Mouse (Mus musculus): ENCODE measurements around the gene Ripply1. TPM values are rescaled to one million over a fixed set of nuclear protein-coding genes. Genes with fewer than 3 reads are reported as not detected.
A peak's percentile ranks its signal among the peaks of the same experiment; 100 is the strongest.

Gene Ripply1
- total RNA-seq (2015; ENCODE audit: low replicate concordance) (1.3 TPM in 1 of 2 replicates, not detected in the other), total RNA-seq (2017; ENCODE audit: low replicate concordance) (not detected in 2 replicates)

- ATAC-seq (replicated peaks; ENCODE audit: low FRiP score, poor library complexity, severe bottlenecking): no peak
Measured at GRCm38 (mm10) chrX:139782278-139783044, at the start of gene Ripply1. Gene Ripply1, minus strand, starts transcription at chrX:139782353.

- ATAC-seq (replicated peaks; ENCODE audit: low FRiP score, poor library complexity, severe bottlenecking): no peak
Measured at GRCm38 (mm10) chrX:139828363-139829092, 46.4 kb upstream of the Ripply1 start.

DNA sequence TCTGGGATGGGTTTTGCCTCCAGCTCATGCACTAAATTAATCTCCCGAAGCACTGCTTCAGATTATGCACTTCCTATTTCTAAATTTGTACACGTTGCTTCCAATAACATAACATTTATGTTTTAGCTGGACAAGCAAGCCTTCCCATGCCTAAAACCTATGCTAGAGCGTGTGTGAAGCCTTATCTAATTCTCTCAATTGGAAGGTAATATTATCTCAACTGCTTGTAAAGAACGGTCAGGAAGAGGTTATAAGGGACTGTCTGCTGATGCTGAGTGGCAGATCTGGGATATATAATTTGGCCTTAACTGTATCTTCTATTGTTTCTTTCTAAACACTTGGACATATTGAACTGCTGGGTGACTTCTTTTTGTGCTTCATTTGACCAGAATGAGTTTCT, 44.8 kb upstream of the Ripply1 start:
- no peak for ATAC-seq (replicated peaks; ENCODE audit: low FRiP score, poor library complexity, severe bottlenecking)

- no peak for ATAC-seq (replicated peaks; ENCODE audit: low FRiP score, poor library complexity, severe bottlenecking)
Measured at GRCm38 (mm10) chrX:139825402-139825801, 43.2 kb upstream of the Ripply1 start.

GRCm38 (mm10) chrX:139815201-139815600, 33.0 kb upstream of the Ripply1 start:
- ATAC-seq (replicated peaks; ENCODE audit: low FRiP score, poor library complexity, severe bottlenecking): no peak

- 0 out of 2 replicates have a peak, but pooled peaks have one; percentile 30 for ATAC-seq (replicated peaks; ENCODE audit: low FRiP score, poor library complexity, severe bottlenecking)
Measured at GRCm38 (mm10) chrX:139814018-139814635, 32.0 kb upstream of the Ripply1 start.

DNA sequence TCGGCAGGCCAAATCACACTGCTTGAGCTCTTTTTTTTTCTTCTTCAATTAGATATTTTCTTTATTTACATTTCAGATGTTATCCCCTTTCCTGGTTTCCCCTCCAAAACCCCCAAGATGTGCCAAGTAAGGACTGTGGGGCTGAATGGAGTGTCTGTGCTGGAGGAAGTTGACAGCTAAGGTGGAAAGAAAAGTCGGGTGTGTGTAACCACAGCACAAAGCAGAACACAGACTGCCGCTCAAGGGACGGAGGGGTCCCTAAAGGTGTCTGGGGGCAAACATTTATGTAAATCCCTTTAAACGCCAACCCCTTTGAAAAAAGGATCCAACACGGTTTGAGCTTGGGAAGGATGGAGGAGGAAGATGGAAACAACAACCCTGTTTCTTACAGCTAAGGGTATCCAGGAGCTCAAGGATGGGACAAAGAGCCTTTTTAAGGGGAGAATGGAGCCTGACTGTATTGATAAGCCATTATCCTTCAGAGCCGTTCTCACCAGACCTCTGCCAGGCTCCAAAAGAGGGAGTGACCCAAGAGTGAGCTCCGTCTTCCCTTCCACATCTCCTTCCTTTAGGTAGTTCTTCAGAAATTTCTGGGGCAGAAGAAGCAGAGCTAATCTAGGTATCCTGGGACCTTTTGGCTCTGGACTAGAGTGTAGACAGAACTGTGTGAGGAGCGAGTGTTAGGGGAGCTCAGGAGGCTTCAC, 31.3 kb upstream of the Ripply1 start:
- peak; percentile 19; the same call in 1 of the 2 replicates for ATAC-seq (replicated peaks; ENCODE audit: low FRiP score, poor library complexity, severe bottlenecking)

DNA sequence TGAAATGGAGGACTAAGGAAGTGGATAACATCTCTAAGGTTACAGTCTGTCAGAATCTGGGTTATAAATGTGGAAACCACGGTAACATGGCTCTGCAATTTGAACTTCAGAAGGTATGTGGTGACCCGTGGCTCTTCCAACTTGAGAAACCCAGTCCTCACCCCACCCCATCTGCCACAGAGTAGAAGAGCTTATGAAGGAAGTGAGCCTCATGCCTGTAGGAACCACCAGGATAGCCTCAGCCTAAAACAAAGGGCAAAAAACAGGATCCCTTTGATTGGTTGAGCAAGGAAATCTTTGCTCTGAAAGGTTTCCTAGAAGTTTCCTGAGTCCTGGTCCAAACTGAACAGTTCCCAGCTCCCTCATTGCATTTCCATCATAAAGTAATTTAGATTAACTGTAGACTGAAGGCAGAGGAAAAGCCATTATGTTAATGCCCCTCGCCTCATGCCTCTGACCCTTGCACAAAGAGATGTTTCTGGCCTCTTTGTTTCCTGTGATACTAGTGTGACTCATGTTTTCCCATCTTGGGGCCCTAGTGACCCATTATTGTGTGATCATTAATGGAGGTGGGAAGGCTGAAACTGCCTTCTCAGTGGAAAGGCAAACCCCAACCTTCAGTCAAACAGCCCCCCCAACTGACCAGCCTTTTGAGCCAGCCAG, 30.6 kb upstream of the Ripply1 start:
- ATAC-seq (replicated peaks; ENCODE audit: low FRiP score, poor library complexity, severe bottlenecking): no peak

DNA sequence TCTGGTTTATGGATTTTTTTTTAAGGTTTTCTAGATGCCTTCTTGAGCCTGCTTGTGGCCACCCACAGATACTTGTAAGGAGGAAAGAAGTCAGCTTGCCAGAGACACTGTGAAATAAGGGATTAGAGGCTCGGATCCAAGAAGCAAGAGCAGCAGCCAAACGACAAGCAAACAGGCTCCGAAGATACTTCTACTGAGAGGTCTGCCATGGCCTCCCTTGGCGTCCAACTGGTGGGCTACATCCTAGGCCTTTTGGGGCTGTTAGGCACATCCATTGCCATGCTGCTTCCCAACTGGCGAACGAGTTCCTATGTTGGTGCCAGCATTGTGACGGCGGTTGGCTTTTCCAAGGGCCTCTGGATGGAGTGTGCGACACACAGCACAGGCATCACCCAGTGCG, 26.3 kb upstream of the Ripply1 start:
- no peak for ATAC-seq (replicated peaks; ENCODE audit: low FRiP score, poor library complexity, severe bottlenecking)

- ATAC-seq (replicated peaks; ENCODE audit: low FRiP score, poor library complexity, severe bottlenecking): no peak
Measured at GRCm38 (mm10) chrX:139808085-139808484, 25.9 kb upstream of the Ripply1 start.

- no peak for ATAC-seq (replicated peaks; ENCODE audit: low FRiP score, poor library complexity, severe bottlenecking)
Measured at GRCm38 (mm10) chrX:139807391-139807790, 25.2 kb upstream of the Ripply1 start.

- no peak for ATAC-seq (replicated peaks; ENCODE audit: low FRiP score, poor library complexity, severe bottlenecking)
Measured at GRCm38 (mm10) chrX:139805918-139806317, 23.8 kb upstream of the Ripply1 start.

DNA sequence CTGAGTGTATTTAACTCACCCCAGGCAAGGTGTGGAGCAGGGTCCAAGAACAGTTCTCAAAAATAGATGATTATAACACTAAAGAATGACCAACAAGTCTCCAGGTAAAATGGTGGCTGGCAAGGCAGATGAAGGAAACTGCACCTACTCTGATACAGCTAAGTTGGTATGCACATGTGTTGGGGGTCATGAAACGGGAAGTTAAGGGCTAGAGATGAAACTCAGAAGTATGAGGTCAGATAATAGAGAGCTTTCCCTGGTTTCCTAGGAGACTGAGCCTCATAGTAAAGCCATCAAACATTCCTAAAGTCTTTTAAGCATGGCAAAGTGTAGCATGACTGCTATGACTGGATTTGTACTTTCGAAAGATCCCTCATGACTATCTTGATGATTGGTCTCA, 20.9 kb upstream of the Ripply1 start:
- ATAC-seq (replicated peaks; ENCODE audit: low FRiP score, poor library complexity, severe bottlenecking): no peak

DNA sequence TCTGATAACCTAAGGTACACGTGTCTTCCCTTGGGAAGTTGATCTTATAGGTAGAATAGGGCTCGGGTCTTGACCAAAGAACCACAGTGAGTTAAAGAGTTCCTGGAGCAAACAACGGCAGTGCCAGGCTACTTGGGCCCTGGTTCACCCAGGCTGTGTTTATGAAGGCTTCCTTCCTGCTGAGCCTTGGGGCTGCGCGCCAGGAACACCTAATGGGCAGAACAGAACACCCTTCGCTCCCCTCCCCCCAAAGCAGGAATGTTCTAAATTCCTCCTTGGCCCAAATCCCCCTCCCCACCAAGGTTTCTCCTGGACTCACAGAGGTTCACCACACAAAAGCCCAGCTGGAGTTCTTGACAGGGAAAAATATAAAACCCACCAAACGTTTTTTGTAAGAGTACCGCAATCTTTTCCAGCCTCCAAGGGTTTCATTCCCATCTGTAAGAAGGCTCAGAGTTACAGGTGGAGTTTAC, 18.3 kb upstream of the Ripply1 start, which contains the start of gene Cldn2:
Cldn2 (plus strand) TSS at position 423 of the 473 bp plus-strand sequence.
- ATAC-seq (replicated peaks; ENCODE audit: low FRiP score, poor library complexity, severe bottlenecking): no peak

- no peak for ATAC-seq (replicated peaks; ENCODE audit: low FRiP score, poor library complexity, severe bottlenecking)
Measured at GRCm38 (mm10) chrX:139799953-139800352, 17.8 kb upstream of the Ripply1 start.

DNA sequence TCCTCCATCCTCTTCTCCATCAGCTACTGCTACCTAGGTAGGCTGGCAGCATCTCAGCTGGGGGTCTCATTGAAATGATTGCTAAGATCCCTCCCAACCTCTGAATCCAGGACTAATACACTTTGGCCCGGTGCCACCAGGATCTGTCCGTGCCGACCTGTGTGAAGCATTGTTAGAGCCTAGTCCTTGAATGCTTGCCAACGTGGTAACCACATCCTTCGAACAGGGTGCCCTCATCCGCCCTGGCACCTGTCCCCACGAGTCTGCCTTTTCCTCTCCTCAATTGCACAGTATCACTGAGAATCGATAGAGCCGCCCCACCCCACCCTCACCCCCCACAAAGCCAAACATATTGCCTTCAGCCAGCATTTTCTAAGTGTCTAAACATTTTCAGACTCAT, 15.7 kb upstream of the Ripply1 start:
- no peak for ATAC-seq (replicated peaks; ENCODE audit: low FRiP score, poor library complexity, severe bottlenecking)

DNA sequence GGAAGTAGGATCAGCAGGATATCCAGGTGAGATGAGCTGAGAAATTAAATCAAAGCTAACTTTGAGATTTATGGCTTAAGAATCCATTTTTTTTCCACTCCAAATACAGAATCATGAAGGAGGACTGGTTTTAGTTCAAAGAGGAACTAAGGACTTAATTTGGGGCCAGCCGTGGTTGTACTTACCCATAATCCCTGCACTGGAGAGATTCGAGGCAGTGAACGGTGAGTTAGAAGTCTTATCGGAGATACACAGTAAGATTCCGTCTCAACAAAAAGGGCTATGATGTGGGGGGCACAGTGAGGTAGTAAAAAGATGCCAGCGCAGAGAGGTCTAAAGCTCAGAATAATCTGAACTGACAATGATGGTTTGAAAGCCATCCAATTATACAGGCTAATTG, 13.9 kb upstream of the Ripply1 start:
- ATAC-seq (replicated peaks; ENCODE audit: low FRiP score, poor library complexity, severe bottlenecking): no peak

DNA sequence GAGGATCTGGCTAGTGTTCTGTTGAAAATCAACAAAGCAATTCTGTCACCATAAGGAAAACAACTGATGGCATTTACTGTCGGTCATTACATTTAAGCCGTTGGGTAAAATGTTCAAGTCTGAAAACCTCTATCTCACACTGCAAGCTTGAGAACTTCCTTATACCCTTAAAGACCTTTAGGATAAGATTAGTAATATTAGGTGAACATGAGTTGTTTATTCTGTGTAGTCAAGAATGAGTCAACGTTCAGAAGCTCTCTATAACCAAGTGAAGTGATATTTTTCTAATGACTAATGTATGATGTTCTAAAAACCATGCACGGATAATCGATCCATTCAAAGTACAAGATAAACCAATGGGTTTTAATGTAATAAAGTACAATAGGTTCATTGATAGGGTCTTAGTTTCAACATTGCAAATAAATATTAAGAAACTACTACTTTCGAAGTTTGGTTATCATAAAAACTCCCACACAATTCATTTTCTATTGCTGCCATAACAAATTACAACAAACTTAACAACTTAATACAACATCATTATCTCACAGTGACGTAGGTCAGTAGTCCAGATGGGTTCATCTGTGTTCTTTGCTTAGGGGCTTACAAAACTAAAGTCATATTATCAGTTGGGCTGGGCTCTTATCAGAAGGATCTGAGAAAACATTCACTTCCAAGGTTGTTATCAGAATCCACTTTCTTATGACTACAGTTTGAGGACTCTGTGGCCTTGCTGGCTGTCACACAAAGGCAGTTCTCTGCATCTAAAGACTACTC, 12.1 kb upstream of the Ripply1 start:
- ATAC-seq (replicated peaks; ENCODE audit: low FRiP score, poor library complexity, severe bottlenecking): no peak

DNA sequence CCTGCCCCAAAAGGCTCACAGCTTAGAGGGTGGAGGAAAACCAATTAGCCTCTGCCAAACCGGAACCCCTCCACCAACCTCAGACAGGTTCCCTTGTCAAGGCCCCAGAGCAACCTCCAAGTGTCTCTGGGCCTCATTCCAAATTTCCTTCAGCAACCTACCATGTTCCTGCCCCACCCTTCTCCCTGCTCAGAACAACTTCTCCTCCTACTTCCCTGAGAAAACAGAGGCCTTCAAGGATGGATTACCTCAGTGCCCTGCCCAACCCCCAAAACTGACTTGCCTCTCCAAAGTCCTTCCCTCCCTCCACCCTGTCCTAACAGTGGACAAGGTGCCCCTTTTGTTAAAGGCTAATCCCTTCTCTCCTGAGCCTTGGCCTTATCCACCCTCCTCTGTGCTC, 3.6 kb upstream of the Ripply1 start:
- no peak for ATAC-seq (replicated peaks; ENCODE audit: low FRiP score, poor library complexity, severe bottlenecking)

All from erythroid progenitor cell, adult 5-6 weeks (primary cell).